In genomic region chr7:92658050-92658449, GRCm38 (mm10) we compare ENCODE assay signal across 19 mouse cellular contexts. TPM values are rescaled to one million over a fixed set of nuclear protein-coding genes. Genes with fewer than 3 reads are reported as not detected.
DNase-seq lines count a peak whose midpoint lies in the region; ATAC-seq lines count a peak whose summit lies in the region.
"Had no signal": no experiment of that assay in that cellular context is flagged by ENCODE, and none has a peak within 500 bp of the region (broad histone marks: within the 10 kb centered on the region; RNA-seq: fewer than 3 reads in every experiment).

No protein-coding gene starts in this region.

- H3K36me3 ChIP-seq in forebrain, embryonic 15.5 days: peaks cover 61% of the 10 kb centered on the region
- peaks cover 93% of the 10 kb centered on the region for H3K36me3 ChIP-seq in forebrain, embryonic 10.5 days (replicated peaks)
- peaks cover 77% of the 10 kb centered on the region for H3K36me3 ChIP-seq in kidney, embryonic 15.5 days
- H3K36me3 ChIP-seq in midbrain, embryonic 11.5 days (ENCODE audit: control insufficient read depth, insufficient read depth, low read length): peaks cover 36% of the 10 kb centered on the region
- peaks cover 93% of the 10 kb centered on the region for H3K36me3 ChIP-seq in midbrain, embryonic 10.5 days

- H3K4me2 ChIP-seq in forebrain, embryonic 15.5 days (replicated peaks): no peak overlapping the region
- no peak overlapping the region for H3K4me2 ChIP-seq in kidney, embryonic 15.5 days
- H3K4me2 ChIP-seq in midbrain, embryonic 11.5 days: no peak overlapping the region
- H3K4me2 ChIP-seq: embryonic facial prominence, embryonic 12.5 days; forebrain, embryonic 13.5 days; heart, embryonic 15.5 days; hindbrain, embryonic 14.5 days had no signal

- no peak overlapping the region for H3K9ac ChIP-seq in forebrain, embryonic 15.5 days (replicated peaks)
- H3K9ac ChIP-seq in kidney, embryonic 15.5 days: no peak overlapping the region
- H3K9ac ChIP-seq in midbrain, embryonic 11.5 days (ENCODE audit: low read length): no peak overlapping the region
- H3K9ac ChIP-seq: embryonic facial prominence, embryonic 12.5 days; forebrain, embryonic 13.5 days; heart, embryonic 15.5 days; hindbrain, embryonic 14.5 days had no signal

- 0 out of 2 replicates have a peak, but pooled peaks have one; percentile 35 for ATAC-seq in forebrain, embryonic 15.5 days (replicated peaks)
- ATAC-seq in kidney, embryonic 15.5 days (replicated peaks; ENCODE audit: low FRiP score): 0 out of 2 replicates have a peak, but pooled peaks have one; percentile 15
- ATAC-seq in midbrain, embryonic 11.5 days (ENCODE audit: low FRiP score): no peak
- ATAC-seq: forebrain, embryonic 13.5 days had no signal

- DNase-seq in forebrain, embryonic 10.5 days (ENCODE audit: extremely low spot score, low spot score): no peak
- DNase-seq in kidney, adult 11 months: no peak
- peak; percentile 53 for DNase-seq in midbrain, embryonic 11.5 days (ENCODE audit: low spot score, missing footprints)
- DNase-seq in midbrain, embryonic 10.5 days (ENCODE audit: low spot score): no peak
- no peak for DNase-seq in testis, postnatal 14 days (ENCODE audit: low spot score)
- DNase-seq: adrenal gland, postnatal 10 days; cerebellum, adult 11 months; cerebellum, adult 8-10 months; cerebellum, postnatal 25 days; gastrocnemius, postnatal 36 days; heart, adult 18-20 months; heart, postnatal 14 days had no signal

- H3K9me3 ChIP-seq in forebrain, embryonic 15.5 days: no peaks in the 10 kb centered on the region
- no peaks in the 10 kb centered on the region; the same call in 1 of the 2 replicates for H3K9me3 ChIP-seq in forebrain, embryonic 10.5 days
- no peaks in the 10 kb centered on the region for H3K9me3 ChIP-seq in kidney, embryonic 15.5 days (replicated peaks)
- no peaks in the 10 kb centered on the region for H3K9me3 ChIP-seq in midbrain, embryonic 11.5 days (ENCODE audit: control insufficient read depth, low read length)
- no peaks in the 10 kb centered on the region; the same call in 1 of the 2 replicates for H3K9me3 ChIP-seq in midbrain, embryonic 10.5 days (replicated peaks)
- H3K9me3 ChIP-seq: embryonic facial prominence, embryonic 12.5 days; heart, embryonic 10.5 days; heart, embryonic 15.5 days had no signal

- 0 out of 2 replicates have a peak, but pooled peaks cover 4% of the 10 kb centered on the region for H3K4me1 ChIP-seq in forebrain, embryonic 15.5 days
- H3K4me1 ChIP-seq in forebrain, embryonic 10.5 days: no peaks in the 10 kb centered on the region
- H3K4me1 ChIP-seq in kidney, embryonic 15.5 days: peaks cover 5% of the 10 kb centered on the region; the same call in 1 of the 2 replicates
- no peaks in the 10 kb centered on the region for H3K4me1 ChIP-seq in midbrain, embryonic 11.5 days (ENCODE audit: control insufficient read depth, insufficient read depth, low read length)
- H3K4me1 ChIP-seq in midbrain, embryonic 10.5 days: no peaks in the 10 kb centered on the region
- H3K4me1 ChIP-seq: embryonic facial prominence, embryonic 12.5 days; heart, embryonic 10.5 days had no signal

- H3K4me3 ChIP-seq in forebrain, embryonic 15.5 days: no peak overlapping the region
- no peak overlapping the region for H3K4me3 ChIP-seq in forebrain, embryonic 10.5 days
- H3K4me3 ChIP-seq in kidney, embryonic 15.5 days (replicated peaks): no peak overlapping the region
- H3K4me3 ChIP-seq in midbrain, embryonic 11.5 days (ENCODE audit: low read depth, low read length): no peak overlapping the region
- H3K4me3 ChIP-seq in midbrain, embryonic 10.5 days: no peak overlapping the region
- H3K4me3 ChIP-seq: embryonic facial prominence, embryonic 12.5 days; forebrain, embryonic 13.5 days; heart, embryonic 10.5 days; heart, embryonic 15.5 days had no signal

- H3K27me3 ChIP-seq in forebrain, embryonic 15.5 days: no peaks in the 10 kb centered on the region
- H3K27me3 ChIP-seq in forebrain, embryonic 10.5 days (ENCODE audit: poor library complexity, severe bottlenecking): no peaks in the 10 kb centered on the region
- no peaks in the 10 kb centered on the region for H3K27me3 ChIP-seq in kidney, embryonic 15.5 days
- no peaks in the 10 kb centered on the region for H3K27me3 ChIP-seq in midbrain, embryonic 11.5 days (ENCODE audit: control insufficient read depth, insufficient read depth, low read length)
- H3K27me3 ChIP-seq in midbrain, embryonic 10.5 days (ENCODE audit: low read depth, poor library complexity, severe bottlenecking): no peaks in the 10 kb centered on the region
- H3K27me3 ChIP-seq: embryonic facial prominence, embryonic 12.5 days; forebrain, embryonic 13.5 days; heart, embryonic 15.5 days had no signal

- no peak overlapping the region for H3K27ac ChIP-seq in forebrain, embryonic 15.5 days (replicated peaks)
- H3K27ac ChIP-seq in forebrain, embryonic 10.5 days: no peak overlapping the region
- no peak overlapping the region for H3K27ac ChIP-seq in kidney, embryonic 15.5 days
- no peak overlapping the region for H3K27ac ChIP-seq in midbrain, embryonic 11.5 days (ENCODE audit: low read depth, low read length)
- no peak overlapping the region for H3K27ac ChIP-seq in midbrain, embryonic 10.5 days (replicated peaks)
- H3K27ac ChIP-seq: embryonic facial prominence, embryonic 12.5 days; forebrain, embryonic 13.5 days; heart, embryonic 10.5 days; heart, embryonic 15.5 days; hindbrain, embryonic 14.5 days had no signal

- WGBS in forebrain, embryonic 15.5 days: 94% methylated on average over 5 of the region's 5 CpGs
- WGBS in forebrain, embryonic 10.5 days: 98% methylated on average over 5 of the region's 5 CpGs
- WGBS in kidney, embryonic 15.5 days: 97% methylated on average over 5 of the region's 5 CpGs
- WGBS in midbrain, embryonic 11.5 days: 93% methylated on average over 5 of the region's 5 CpGs
- 92% methylated on average over 5 of the region's 5 CpGs for WGBS in midbrain, embryonic 10.5 days

RNA-seq across cellular contexts. Expression of gene Pcf11, which starts 11.7 kb away (rescaled TPM):
- 24.0 and 24.1 TPM in 2 replicates for polyA plus RNA-seq in forebrain, embryonic 15.5 days (2015; fragmentation: Nextera tagmentation; extraction: Ambion mirVana)
- 20.6 and 20.7 TPM in 2 replicates for polyA plus RNA-seq in forebrain, embryonic 10.5 days (2016; fragmentation: Nextera tagmentation; extraction: Ambion mirVana)
- 21.9 TPM in 2 replicates for polyA plus RNA-seq in kidney, embryonic 15.5 days (2015; fragmentation: Nextera tagmentation; extraction: Ambion mirVana)
- 19.1 and 21.2 TPM in 2 replicates for polyA plus RNA-seq in midbrain, embryonic 11.5 days (2014; fragmentation: Nextera tagmentation; extraction: Ambion mirVana)
- 16.4 and 18.3 TPM in 2 replicates for polyA plus RNA-seq in midbrain, embryonic 10.5 days (2016; fragmentation: Nextera tagmentation; extraction: Ambion mirVana)

RNA-seq across cellular contexts. Expression of gene Ankrd42, which starts 21.1 kb away (rescaled TPM):
- polyA plus RNA-seq in forebrain, embryonic 15.5 days (2015; fragmentation: Nextera tagmentation; extraction: Ambion mirVana): 16.1 and 17.2 TPM in 2 replicates
- 10.1 and 10.7 TPM in 2 replicates for polyA plus RNA-seq in forebrain, embryonic 10.5 days (2016; fragmentation: Nextera tagmentation; extraction: Ambion mirVana)
- 6.2 and 7.7 TPM in 2 replicates for polyA plus RNA-seq in kidney, embryonic 15.5 days (2015; fragmentation: Nextera tagmentation; extraction: Ambion mirVana)
- polyA plus RNA-seq in midbrain, embryonic 11.5 days (2014; fragmentation: Nextera tagmentation; extraction: Ambion mirVana): 6.4 and 8.1 TPM in 2 replicates
- polyA plus RNA-seq in midbrain, embryonic 10.5 days (2016; fragmentation: Nextera tagmentation; extraction: Ambion mirVana): 10.9 and 12.1 TPM in 2 replicates
